Mouse (Mus musculus): ENCODE measurements around the gene Ncf2.

GRCm38 (mm10) chr1:152807619-152808391 lies 7.8 kb downstream of the Ncf2 start:
- TF ChIP-seq POLR2A (IDR thresholded peaks at IDR 0.05; ENCODE audit: borderline replicate concordance, insufficient read depth, low read length), result no peak
- TF ChIP-seq CTCF (IDR thresholded peaks at IDR 0.05; ENCODE audit: borderline replicate concordance, insufficient read depth, low read depth, low read length), result no peak
